Mouse (Mus musculus): ENCODE data around the gene Wnt10b. TPM values are rescaled to one million over a fixed set of nuclear protein-coding genes. Genes with fewer than 3 reads are reported as not detected.
"Not testable (repeated sequence)": the region's sequence is repeated elsewhere in the genome, so short reads cannot be mapped to it uniquely, and the experiment has no call there.

The Wnt10b gene
- polyA plus RNA-seq, 1 experiment from 2014 or later = 0.44 TPM

DNA sequence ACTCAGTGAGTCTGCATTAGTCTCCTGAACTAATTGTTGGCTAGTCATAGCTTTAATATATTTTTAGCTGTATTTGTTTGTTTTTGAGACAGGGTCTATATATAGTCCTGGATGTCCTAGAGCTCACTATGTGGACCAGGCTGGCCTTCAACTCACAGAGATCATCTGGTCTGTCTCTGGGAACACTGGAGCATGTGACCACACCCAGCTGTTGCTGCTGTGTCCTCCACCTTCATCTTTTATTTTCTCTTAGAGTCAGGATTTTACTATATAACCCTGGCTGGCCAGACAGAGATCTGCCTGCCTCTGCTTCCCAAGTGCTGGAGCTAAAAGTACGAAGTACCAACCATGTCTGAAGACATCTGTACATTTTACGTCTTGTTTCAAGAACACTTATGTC is 28.9 kb downstream of the Wnt10b start:
- no peak for DNase-seq (ENCODE audit: low spot score)
- no peaks in the 10 kb centered on the region for H3K27me3 ChIP-seq (ENCODE audit: insufficient read depth, poor library complexity, severe bottlenecking)
- H3K4me3 ChIP-seq = no peak overlapping the region
- WGBS = 97% methylated on average over 2 of the region's 2 CpGs
- no peaks in the 10 kb centered on the region for H3K9me3 ChIP-seq
- H3K36me3 ChIP-seq = peaks cover 37% of the 10 kb centered on the region
- no peaks in the 10 kb centered on the region for H3K4me1 ChIP-seq (replicated peaks)
- H3K27ac ChIP-seq = no peak overlapping the region

DNA sequence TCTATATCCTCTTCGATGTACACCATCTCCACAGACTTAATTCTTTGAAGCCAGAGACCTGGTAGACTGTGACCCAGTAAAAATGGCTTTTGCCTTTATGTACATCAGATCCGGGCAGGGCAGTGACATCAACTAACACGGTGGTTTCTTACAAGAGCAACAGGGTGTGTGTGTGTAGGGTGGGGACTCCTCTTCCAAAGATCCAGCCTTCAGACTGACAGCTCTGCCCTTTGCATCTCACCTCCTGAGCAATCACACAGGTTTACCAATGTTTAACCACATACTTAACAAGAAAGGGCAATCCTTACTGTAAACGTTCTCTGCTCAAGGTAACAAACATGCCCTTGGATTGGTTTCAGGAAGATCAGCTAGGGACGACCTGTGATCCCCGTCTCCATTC is 30.7 kb downstream of the Wnt10b start:
- WGBS = 95% methylated on average over 6 of the region's 6 CpGs

DNA sequence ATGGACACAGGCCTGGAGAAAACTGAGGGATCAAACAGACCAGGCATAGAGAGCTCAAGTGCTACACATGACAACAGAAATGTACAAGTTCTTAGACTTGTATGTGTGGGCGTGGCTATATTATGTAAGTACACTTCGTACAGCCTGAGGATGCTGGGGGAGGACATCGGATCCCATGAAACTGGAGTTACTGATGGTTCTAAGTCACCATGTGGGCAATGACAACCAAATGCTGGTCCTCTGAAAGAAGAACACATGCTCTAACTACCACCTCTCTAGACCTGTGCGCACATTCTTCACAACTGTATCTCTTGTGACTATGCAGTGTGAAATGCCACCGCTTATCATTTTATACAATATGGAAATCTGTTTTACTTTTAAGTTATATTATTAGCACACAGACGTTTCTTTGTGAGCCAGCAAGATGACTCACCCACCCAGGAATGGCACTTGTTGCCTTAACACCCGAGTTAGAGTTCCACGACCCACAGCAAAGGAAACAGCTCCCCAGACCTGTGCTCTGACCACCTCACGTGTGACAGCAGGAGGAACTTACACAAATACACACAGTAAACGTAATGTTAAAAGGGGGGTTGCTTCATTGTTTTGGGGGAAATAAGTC is 31.5 kb downstream of the Wnt10b start:
- DNase-seq (ENCODE audit: low spot score) = no peak
- H3K9me3 ChIP-seq = no peaks in the 10 kb centered on the region
- H3K27ac ChIP-seq = no peak overlapping the region
- H3K4me3 ChIP-seq = no peak overlapping the region
- H3K36me3 ChIP-seq = peaks cover 56% of the 10 kb centered on the region
- WGBS = 91% methylated on average over 10 of the region's 10 CpGs
- no peaks in the 10 kb centered on the region for H3K27me3 ChIP-seq (ENCODE audit: insufficient read depth, poor library complexity, severe bottlenecking)
- H3K4me1 ChIP-seq (replicated peaks) = no peaks in the 10 kb centered on the region

More for the DNA sequence above, 30.7 kb downstream of the Wnt10b start:
- DNase-seq (ENCODE audit: low spot score) = no peak
- H3K4me1 ChIP-seq (replicated peaks) = no peaks in the 10 kb centered on the region
- H3K4me3 ChIP-seq = no peak overlapping the region
- no peak overlapping the region for H3K27ac ChIP-seq
- peaks cover 48% of the 10 kb centered on the region for H3K36me3 ChIP-seq
- H3K27me3 ChIP-seq (ENCODE audit: insufficient read depth, poor library complexity, severe bottlenecking) = no peaks in the 10 kb centered on the region
- H3K9me3 ChIP-seq = no peaks in the 10 kb centered on the region

GRCm38 (mm10) chr15:98743863-98744262 is 34.1 kb downstream of the Wnt10b start:
- not testable (repeated sequence) for H3K9me3 ChIP-seq; H3K27me3 ChIP-seq (ENCODE audit: insufficient read depth, poor library complexity, severe bottlenecking); DNase-seq (ENCODE audit: low spot score); H3K4me3 ChIP-seq; H3K27ac ChIP-seq; H3K4me1 ChIP-seq (replicated peaks)
- WGBS = 86% methylated on average over 3 of the region's 3 CpGs
- peaks cover 63% of the 10 kb centered on the region for H3K36me3 ChIP-seq

DNA sequence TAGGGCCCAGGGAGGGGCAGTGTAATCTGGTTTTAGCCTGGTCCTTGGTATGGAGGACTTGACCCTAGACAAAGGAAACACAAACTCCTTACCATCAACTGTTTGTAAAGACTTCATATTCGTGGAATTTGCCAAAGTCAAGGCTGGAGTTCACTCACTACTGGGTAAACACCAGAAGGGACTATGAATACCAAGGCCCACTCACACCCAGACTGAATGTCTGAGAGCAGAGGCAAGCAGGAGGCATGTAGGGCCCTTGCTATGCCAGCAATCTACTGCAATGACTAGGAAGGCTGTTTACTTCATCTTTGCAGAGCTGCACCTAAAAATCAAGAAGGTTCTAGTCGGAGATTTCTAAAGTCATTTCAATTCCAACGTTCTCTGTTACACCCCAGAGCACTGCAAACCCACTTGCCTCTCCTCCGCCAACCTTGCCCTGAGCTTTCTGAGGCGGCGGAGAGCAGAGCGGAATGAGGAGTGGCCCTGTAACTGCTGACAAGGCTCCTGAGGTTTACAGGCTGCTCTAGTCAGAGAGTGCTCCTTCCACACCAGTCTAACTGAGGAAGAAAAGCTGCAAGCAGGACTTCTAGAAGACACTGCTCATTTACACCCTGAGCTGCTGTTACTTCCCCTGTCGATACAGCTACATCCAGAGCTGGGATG is 35.1 kb downstream of the Wnt10b start:
- H3K4me3 ChIP-seq = no peak overlapping the region
- H3K27ac ChIP-seq = no peak overlapping the region
- DNase-seq (ENCODE audit: low spot score) = no peak
- H3K36me3 ChIP-seq = peaks cover 69% of the 10 kb centered on the region
- no peaks in the 10 kb centered on the region for H3K9me3 ChIP-seq
- WGBS = 89% methylated on average over 8 of the region's 8 CpGs
- H3K4me1 ChIP-seq (replicated peaks) = no peaks in the 10 kb centered on the region
- H3K27me3 ChIP-seq (ENCODE audit: insufficient read depth, poor library complexity, severe bottlenecking) = no peaks in the 10 kb centered on the region

DNA sequence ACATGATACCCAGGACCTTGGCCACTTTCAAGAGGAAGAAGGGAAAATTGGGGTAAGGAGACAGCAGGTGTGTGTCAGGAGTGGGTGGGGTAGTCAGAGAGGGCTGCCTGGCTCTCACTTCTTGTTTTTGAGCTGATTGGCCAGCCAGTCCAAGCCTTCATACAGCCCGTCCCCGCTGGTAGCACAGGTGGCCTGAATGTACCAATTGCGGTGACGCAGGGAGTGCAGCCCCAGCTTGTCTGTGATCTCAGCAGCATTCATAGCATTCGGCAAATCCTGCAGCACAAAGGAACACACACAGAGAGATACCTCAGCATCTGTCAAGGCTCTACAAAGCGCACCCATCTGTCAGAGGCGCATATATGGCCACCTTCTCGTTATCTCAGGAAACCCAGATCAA is 37.7 kb downstream of the Wnt10b start:
- Histone ChIP-seq H3K36me3 (peaks cover 95% of the 10 kb centered on the region), H3K4me3 (no peak overlapping the region), H3K9me3 (no peaks in the 10 kb centered on the region), H3K27ac (no peak overlapping the region), H3K4me1 (replicated peaks) (no peaks in the 10 kb centered on the region), H3K27me3 (ENCODE audit: insufficient read depth, poor library complexity, severe bottlenecking) (no peaks in the 10 kb centered on the region)
- no peak for DNase-seq (ENCODE audit: low spot score)
- WGBS = 89% methylated on average over 8 of the region's 8 CpGs

DNA sequence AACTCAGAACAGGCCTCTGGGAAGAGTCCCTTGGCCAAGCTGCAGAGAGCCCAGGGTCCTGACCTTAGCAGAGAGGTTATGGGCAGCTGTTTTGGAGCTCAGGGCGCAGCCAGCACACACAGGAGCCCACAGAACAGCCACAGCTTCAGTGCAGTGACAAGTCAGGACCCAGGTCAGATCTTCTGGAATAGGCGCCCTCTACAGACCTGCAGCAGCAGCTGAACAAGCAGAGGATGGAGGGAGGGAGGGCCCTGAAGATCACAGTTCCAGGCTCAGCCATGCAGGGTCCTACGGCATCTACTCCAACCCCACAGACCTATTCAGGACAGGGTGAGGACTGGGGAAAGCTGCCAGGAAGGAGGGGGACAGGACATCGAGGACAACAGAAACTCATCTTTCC is 39.2 kb downstream of the Wnt10b start:
- H3K9me3 ChIP-seq = no peaks in the 10 kb centered on the region
- no peaks in the 10 kb centered on the region for H3K27me3 ChIP-seq (ENCODE audit: insufficient read depth, poor library complexity, severe bottlenecking)
- H3K4me1 ChIP-seq (replicated peaks) = no peaks in the 10 kb centered on the region
- DNase-seq (ENCODE audit: low spot score) = peak; percentile 13
- H3K36me3 ChIP-seq = peaks cover 93% of the 10 kb centered on the region
- H3K4me3 ChIP-seq = no peak overlapping the region
- WGBS = 65% methylated on average over 4 of the region's 4 CpGs
- no peak overlapping the region for H3K27ac ChIP-seq

DNA sequence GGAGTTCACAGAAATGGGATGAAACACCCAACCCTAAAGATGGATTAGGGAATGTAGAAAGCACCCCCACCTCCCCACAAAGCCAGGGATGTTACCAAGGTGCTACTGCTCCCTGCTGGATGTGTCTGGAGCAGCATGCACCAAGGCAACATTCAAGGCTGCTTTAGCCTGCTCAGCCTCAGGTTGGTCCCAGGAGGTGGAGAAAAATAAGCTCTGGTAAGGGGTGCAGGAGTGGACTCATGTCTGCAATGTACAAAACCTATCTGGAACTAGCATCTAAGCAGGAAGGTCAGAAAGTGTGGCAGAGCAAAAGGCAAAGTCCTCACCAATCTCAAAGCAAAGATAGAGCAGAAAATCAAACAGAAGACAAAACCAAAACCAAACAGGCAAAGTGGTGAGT is 40.1 kb downstream of the Wnt10b start:
- H3K9me3 ChIP-seq = no peaks in the 10 kb centered on the region
- H3K27ac ChIP-seq = no peak overlapping the region
- no peaks in the 10 kb centered on the region for H3K27me3 ChIP-seq (ENCODE audit: insufficient read depth, poor library complexity, severe bottlenecking)
- no peak overlapping the region for H3K4me3 ChIP-seq
- H3K36me3 ChIP-seq = peaks cover 85% of the 10 kb centered on the region
- H3K4me1 ChIP-seq (replicated peaks) = no peaks in the 10 kb centered on the region
- no peak for DNase-seq (ENCODE audit: low spot score)

GRCm38 (mm10) chr15:98736521-98736920 is 41.4 kb downstream of the Wnt10b start:
- Histone ChIP-seq H3K27ac (no peak overlapping the region), H3K36me3 (peaks cover 71% of the 10 kb centered on the region), H3K9me3 (no peaks in the 10 kb centered on the region), H3K4me3 (no peak overlapping the region), H3K27me3 (ENCODE audit: insufficient read depth, poor library complexity, severe bottlenecking) (no peaks in the 10 kb centered on the region), H3K4me1 (replicated peaks) (peaks cover 7% of the 10 kb centered on the region; the same call in 1 of the 2 replicates)
- WGBS = 94% methylated on average over 10 of the region's 10 CpGs
- no peak for DNase-seq (ENCODE audit: low spot score)

GRCm38 (mm10) chr15:98733976-98734566 is 43.9 kb downstream of the Wnt10b start:
- Histone ChIP-seq H3K27me3 (ENCODE audit: insufficient read depth, poor library complexity, severe bottlenecking) (peaks cover 9% of the 10 kb centered on the region), H3K36me3 (peaks cover 47% of the 10 kb centered on the region), H3K9me3 (no peaks in the 10 kb centered on the region), H3K27ac (no peak overlapping the region), H3K4me1 (replicated peaks) (peaks cover 7% of the 10 kb centered on the region; the same call in 1 of the 2 replicates), H3K4me3 (no peak overlapping the region)
- WGBS = 86% methylated on average over 5 of the region's 5 CpGs
- no peak for DNase-seq (ENCODE audit: low spot score)

- H3K9me3 ChIP-seq = no peaks in the 10 kb centered on the region
- no peak for DNase-seq (ENCODE audit: low spot score)
- H3K4me3 ChIP-seq = no peak overlapping the region
- peaks cover 40% of the 10 kb centered on the region for H3K36me3 ChIP-seq
- no peak overlapping the region for H3K27ac ChIP-seq
- 81% methylated on average over 6 of the region's 6 CpGs for WGBS
- peaks cover 15% of the 10 kb centered on the region for H3K27me3 ChIP-seq (ENCODE audit: insufficient read depth, poor library complexity, severe bottlenecking)
- H3K4me1 ChIP-seq (replicated peaks) = peaks cover 9% of the 10 kb centered on the region
These were observed 44.6 kb downstream of the Wnt10b start for GRCm38 (mm10) chr15:98733370-98733769.

- Histone ChIP-seq H3K27ac (no peak overlapping the region), H3K4me3 (no peak overlapping the region), H3K9me3 (no peaks in the 10 kb centered on the region), H3K36me3 (peaks cover 27% of the 10 kb centered on the region), H3K4me1 (replicated peaks) (peaks cover 22% of the 10 kb centered on the region), H3K27me3 (ENCODE audit: insufficient read depth, poor library complexity, severe bottlenecking) (peaks cover 20% of the 10 kb centered on the region)
- no peak for DNase-seq (ENCODE audit: low spot score)
- 68% methylated on average over 8 of the region's 8 CpGs for WGBS
These were observed 45.9 kb downstream of the Wnt10b start for GRCm38 (mm10) chr15:98732006-98732531.

- H3K27ac ChIP-seq = no peak overlapping the region
- WGBS = 90% methylated on average over 6 of the region's 6 CpGs
These were observed 47.2 kb downstream of the Wnt10b start for GRCm38 (mm10) chr15:98730790-98731189.

More at GRCm38 (mm10) chr15:98730790-98731189, 47.2 kb downstream of the Wnt10b start:
- H3K4me1 ChIP-seq (replicated peaks) = peaks cover 32% of the 10 kb centered on the region
- peaks cover 15% of the 10 kb centered on the region for H3K36me3 ChIP-seq
- no peaks in the 10 kb centered on the region for H3K9me3 ChIP-seq
- H3K4me3 ChIP-seq = no peak overlapping the region
- DNase-seq (ENCODE audit: low spot score) = no peak
- peaks cover 31% of the 10 kb centered on the region for H3K27me3 ChIP-seq (ENCODE audit: insufficient read depth, poor library complexity, severe bottlenecking)

All from hindbrain, embryonic 10.5 days (tissue).